Mouse (Mus musculus) left cerebral cortex, adult 2 months (tissue): ENCODE measurements around the gene Pdzrn3. TPM values are rescaled to one million over a fixed set of nuclear protein-coding genes. Genes with fewer than 3 reads are reported as not detected.

ENCODE experiments used
- DNase-seq, 2 experiments: peaks; one replicate each; pipeline ENCODE4 v3.0.0; 2021 to 2022; ENCODE audit warnings: low spot score in 2 of 2, mixed read lengths in 1 of 2; ENCODE audit errors: extremely low spot score in 1 of 2
- H3K27ac ChIP-seq: fragments of 200-600 bp; 2 replicates; pipeline ENCODE4 v1.8.1; 2022
- H3K4me3 ChIP-seq: fragments of 200-600 bp; 2 replicates; pipeline ENCODE4 v1.8.1; 2022
- CTCF ChIP-seq: fragments of 200-600 bp; IDR thresholded peaks from 2 replicates; pipeline ENCODE4 v1.8.1; 2022; ENCODE audit warnings: antibody characterized with exemption, mild to moderate bottlenecking, moderate library complexity
- intact Hi-C: fragments of 180-260 bp; cut with DNase I; formaldehyde crosslinking; loops from one replicate; pipeline ENCODE4 v1.15.1; 2025
- total RNA-seq, 2 experiments: library from RNA; stranded (reverse); gene quantifications; 2 replicates each; pipeline ENCODE4 v1.2.3; 2021

Gene Pdzrn3
- total RNA-seq, 2 experiments from 2014 or later = 47.9 to 50.8 TPM

DNA sequence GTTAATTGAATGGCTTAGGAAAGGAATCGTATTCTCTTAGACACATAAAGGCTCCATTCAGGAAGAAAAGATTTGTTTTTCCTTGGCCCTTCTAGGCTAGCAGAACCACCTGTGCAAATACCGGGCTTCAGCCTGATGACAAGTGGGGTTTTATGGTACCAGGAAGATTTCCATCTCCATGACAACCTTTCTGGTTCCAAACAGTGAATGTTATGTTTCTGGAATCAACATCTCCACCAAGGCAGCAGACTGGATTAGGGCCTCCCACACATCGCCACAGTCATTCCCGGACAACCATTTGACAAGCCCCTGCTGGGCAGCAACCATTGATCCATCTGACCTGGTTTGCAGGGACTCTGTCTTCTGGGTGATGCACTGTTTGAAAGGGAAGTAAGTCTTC, 114.2 kb downstream of the Pdzrn3 start:
- no peak overlapping the region for H3K4me3 ChIP-seq
- H3K27ac ChIP-seq = peak overlapping the region; percentile 4; the same call in 1 of the 2 replicates
- intact Hi-C loops = loop anchor here (5.0 kb wide), 1 partner anchor 591 kb away; the partner anchor contains the start of gene Shq1
- no peak for TF ChIP-seq CTCF
- DNase-seq = no peak

DNA sequence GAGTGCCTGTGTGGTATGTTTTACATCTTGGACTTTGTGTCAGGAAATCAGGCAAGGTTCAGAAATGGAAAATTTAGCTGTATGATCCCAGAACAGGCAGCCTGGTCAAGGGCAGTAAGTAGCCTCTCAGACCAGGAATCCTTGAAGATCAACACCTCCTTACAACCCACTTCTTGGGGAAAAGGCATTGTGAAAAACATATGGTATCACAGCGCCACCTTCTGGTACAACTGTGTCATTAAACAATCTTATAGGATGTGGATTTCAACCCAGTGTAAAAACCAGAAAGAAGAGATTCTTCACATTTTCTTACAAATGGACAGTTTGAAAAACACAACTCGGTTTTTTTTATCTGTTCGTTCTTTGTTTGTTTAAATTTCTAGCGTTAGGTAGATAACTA, 116.2 kb downstream of the Pdzrn3 start:
- no peak overlapping the region for H3K4me3 ChIP-seq
- peak; percentile 83 for TF ChIP-seq CTCF
- no peak overlapping the region for H3K27ac ChIP-seq
- intact Hi-C loops = loop anchor here (1.0 to 5.0 kb wide), 2 partner anchors 379 to 589 kb away; partner anchors contain the start of gene Shq1
- peak in 1 of 2 experiments; percentile 46 for DNase-seq

DNA sequence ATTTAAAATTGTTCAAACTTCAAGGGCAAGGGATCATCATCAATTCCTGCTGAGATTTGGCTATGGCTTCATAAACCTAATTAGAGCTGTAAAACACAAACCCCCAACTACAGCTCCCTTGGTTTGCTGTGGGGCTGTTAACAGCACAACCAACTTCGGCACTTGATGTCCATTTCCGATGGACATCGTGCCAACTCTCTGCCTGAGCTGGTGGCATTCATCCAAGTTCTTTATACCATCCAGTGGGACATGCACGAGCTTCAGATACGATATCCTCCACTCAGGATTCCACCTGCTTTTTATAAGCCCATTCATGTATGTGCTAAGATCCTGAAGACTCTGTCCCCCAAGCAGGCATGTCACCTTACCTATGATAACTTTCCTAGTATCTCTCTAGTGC, 118.3 kb downstream of the Pdzrn3 start:
- no peak for TF ChIP-seq CTCF
- intact Hi-C loops = loop anchor here (5.0 kb wide), 1 partner anchor 37 kb away; no protein-coding TSS in a partner anchor
- no peak overlapping the region for H3K27ac ChIP-seq
- no peak overlapping the region for H3K4me3 ChIP-seq
- no peak for DNase-seq

GRCm38 (mm10) chr6:101257418-101257817, 120.3 kb downstream of the Pdzrn3 start:
- H3K4me3 ChIP-seq = no peak overlapping the region
- DNase-seq = no peak
- no peak overlapping the region for H3K27ac ChIP-seq
- no peak for TF ChIP-seq CTCF
- intact Hi-C loops = loop anchor here (5.0 kb wide), 1 partner anchor 35 kb away; no protein-coding TSS in a partner anchor

DNA sequence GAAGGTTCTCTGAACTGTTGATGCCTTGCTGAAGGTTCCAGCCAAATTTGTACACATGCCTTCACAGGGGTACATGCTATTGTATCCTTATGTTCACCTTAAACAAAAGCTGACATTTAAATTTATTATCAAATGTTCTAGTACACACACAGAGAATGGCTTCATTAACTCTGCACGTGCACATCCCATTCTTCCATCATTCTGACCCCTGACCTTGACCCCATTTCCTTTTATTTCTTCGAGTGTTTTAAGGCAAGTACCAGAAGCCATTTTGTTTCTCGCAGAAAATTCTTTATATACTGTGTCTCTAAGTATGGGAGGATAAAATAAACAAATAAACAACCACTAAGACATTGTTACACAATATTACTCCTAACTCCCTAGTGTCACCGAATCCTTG, 123.0 kb downstream of the Pdzrn3 start:
- no peak for DNase-seq
- intact Hi-C loops = loop anchor here (5.0 kb wide), 1 partner anchor 32 kb away; no protein-coding TSS in a partner anchor
- Histone ChIP-seq H3K4me3 (no peak overlapping the region), H3K27ac (no peak overlapping the region)
- TF ChIP-seq CTCF = no peak

DNA sequence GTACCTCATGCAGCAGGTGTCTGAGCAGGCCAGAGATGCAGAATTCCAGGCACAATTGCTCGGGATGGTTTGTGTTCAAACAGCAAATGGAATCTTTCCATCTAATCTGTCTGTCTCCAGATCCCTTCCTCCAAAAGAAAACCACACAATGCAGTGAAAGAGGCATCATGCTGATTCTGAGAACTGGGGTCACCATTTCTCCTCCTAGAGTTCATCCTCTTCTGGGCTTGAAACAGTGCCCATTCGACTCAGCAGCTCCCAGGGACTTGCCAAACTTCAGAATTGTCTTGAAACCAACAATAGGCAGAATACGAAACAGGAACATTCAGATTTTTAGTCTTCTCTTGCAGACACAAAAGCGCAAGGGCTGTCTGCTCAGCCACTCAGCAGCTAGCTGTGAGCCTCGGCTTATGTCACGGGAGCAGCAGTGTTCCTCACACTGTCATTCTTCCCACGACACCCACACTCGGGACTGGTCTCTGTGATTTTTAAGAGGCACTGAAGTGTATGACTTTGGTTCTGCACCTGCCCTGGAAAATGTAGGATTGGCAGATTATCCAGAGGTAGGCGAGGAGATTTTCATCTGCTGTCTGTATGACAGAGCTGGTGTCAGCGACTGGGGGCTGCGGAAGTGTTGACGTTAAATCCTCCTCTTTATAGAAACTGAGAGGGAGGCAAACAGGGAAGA, 125.6 kb downstream of the Pdzrn3 start:
- Histone ChIP-seq H3K27ac (peak overlapping the region; percentile 57), H3K4me3 (no peak overlapping the region)
- peak; percentile 54 to 61 for DNase-seq
- no peak for TF ChIP-seq CTCF
- intact Hi-C loops = no loop called here

GRCm38 (mm10) chr6:101251160-101251559, 126.5 kb downstream of the Pdzrn3 start:
- TF ChIP-seq CTCF = no peak
- Histone ChIP-seq H3K27ac (peak overlapping the region; percentile 57; the same call in 1 of the 2 replicates), H3K4me3 (no peak overlapping the region)
- no peak for DNase-seq
- intact Hi-C loops = no loop called here

DNA sequence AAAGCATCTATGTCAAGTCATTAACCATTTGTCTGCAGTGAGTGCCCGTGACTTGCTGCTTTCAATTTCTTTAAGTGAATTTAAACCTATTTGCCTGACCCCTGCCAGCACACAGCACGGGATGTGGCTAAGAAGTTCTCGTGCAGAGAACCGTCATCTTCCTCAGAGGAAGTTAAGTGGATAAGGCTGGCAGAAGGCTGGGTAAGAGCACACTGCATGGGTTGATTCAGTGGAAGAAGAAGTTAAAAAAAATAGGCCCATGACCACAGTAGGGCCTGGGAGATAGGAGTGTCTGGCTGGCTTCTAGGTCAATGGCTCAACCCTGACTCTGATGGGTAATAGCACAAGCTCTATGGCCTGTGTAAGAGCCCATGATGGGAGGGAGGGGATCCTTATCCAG, 131.6 kb downstream of the Pdzrn3 start:
- Histone ChIP-seq H3K4me3 (no peak overlapping the region), H3K27ac (no peak overlapping the region)
- TF ChIP-seq CTCF = no peak
- DNase-seq = no peak
- intact Hi-C loops = no loop called here

DNA sequence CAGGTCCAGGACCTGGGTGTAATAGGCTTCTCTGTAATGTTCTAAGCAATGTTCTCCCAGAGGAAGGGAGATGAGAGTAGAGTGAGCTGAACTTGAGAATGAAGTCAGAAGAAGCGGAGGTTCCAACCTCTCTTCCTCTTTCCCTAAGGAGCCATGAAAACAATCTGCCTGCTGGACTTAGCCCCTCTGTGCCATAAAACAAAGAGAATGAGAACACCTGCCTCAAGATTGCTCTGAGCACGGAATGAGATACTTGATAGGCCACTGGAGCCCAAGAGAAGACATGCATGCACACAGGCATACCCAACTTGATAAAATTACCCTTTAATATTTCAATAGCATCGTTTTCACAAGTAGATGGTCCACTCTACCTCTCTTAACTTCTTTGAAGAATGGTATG, 133.3 kb downstream of the Pdzrn3 start:
- intact Hi-C loops = no loop called here
- DNase-seq = no peak
- H3K4me3 ChIP-seq = no peak overlapping the region
- TF ChIP-seq CTCF = no peak
- no peak overlapping the region for H3K27ac ChIP-seq

DNA sequence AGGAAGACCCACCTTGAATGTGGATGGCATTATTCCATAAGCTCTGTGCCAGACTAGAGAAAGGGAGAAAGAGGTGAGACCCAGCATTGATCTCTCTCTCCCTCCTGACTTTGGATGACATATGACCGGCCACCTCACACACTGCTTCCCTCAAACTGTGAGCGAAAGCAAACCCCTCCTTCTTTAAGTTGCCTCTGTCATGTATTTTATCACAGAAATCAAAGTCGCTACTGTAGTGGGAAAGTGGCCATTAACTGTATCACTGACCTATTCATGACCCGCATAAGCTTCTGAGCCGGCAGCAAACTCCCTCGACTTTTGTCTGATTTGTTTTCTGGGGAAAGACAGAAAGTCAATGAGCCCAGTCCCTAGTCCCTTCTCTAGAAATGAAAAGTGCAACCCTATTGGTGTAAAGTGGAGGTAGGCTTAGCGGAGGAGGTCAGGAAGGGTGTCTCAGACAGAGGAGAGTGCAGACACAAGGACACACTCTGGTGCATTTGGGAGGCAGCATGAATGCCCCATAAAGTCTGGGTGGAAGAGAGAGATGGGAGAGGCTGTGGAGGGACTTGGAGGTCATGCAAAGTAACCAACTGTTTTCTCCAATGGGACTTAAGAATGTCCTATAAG, 134.4 kb downstream of the Pdzrn3 start:
- no peak overlapping the region for H3K4me3 ChIP-seq
- H3K27ac ChIP-seq = no peak overlapping the region
- intact Hi-C loops = no loop called here
- no peak for DNase-seq
- no peak for TF ChIP-seq CTCF

DNA sequence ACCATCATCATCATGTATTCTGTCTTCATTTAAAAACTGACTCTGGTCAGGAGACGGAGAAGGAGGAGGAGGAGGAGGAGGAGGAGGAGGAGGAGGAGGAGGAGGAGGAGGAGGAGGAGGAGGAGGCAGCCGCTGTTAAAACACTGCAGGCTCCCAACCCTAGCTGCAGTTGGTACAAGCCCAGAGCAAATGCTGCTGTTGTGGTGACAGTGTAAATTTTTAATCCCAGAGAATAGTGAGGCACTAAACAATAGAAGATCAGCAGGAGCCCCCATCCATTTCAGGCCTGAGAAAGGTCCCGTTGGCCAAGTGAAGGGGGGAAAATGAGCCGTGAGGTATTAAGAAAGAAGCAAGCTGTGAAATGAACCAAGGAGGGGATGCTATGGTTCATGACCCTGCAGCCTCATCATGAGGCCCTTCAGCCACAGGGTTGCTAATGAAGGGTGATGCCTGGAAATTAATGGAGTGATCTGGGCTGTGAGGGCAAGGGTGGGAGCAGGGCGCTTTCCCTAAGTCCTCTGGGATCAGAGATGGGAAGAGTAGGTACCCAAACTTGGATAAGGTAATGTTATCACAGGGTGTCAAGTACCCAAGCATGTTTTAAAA, 141.0 kb downstream of the Pdzrn3 start:
- Histone ChIP-seq H3K4me3 (no peak overlapping the region), H3K27ac (no peak overlapping the region)
- intact Hi-C loops = no loop called here
- no peak for TF ChIP-seq CTCF
- no peak for DNase-seq

DNA sequence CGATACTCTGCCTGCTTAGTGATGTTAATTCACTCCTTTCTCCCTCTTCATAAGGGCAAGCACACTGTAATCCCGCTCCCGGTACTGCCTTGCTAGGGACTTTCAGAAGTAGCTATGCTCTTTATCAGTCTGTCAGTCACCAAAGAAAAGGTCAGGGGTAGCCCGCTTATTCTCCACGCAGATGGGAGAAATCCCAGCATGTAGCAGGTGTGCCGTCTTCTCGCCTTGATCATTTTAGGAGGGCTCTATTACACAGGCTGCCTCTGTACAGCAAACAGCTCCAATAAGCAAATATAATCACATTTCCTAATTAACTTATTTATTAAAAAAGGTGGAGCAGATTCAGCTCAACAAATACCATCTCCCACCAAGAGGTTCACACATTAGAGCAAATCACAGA, 141.5 kb downstream of the Pdzrn3 start:
- intact Hi-C loops = no loop called here
- DNase-seq = no peak
- no peak overlapping the region for H3K27ac ChIP-seq
- no peak overlapping the region for H3K4me3 ChIP-seq
- no peak for TF ChIP-seq CTCF
